Mouse (Mus musculus): ENCODE results near the gene Rassf4. TPM values are rescaled to one million over a fixed set of nuclear protein-coding genes. Genes with fewer than 3 reads are reported as not detected.
"Not testable (repeated sequence)": the region's sequence is repeated elsewhere in the genome, so short reads cannot be mapped to it uniquely, and the experiment has no call there.

Rassf4 gene
- polyA plus RNA-seq, 1 experiment from 2014 or later = 78.3 TPM

GRCm38 (mm10) chr6:116626417-116626816, 47.3 kb downstream of the Rassf4 start:
- not testable (repeated sequence) for H3K4me1 ChIP-seq (replicated peaks; ENCODE audit: control insufficient read depth, insufficient read depth, low read length); H3K27me3 ChIP-seq (ENCODE audit: control insufficient read depth, insufficient read depth, low read length); H3K4me3 ChIP-seq (ENCODE audit: low read depth, low read length); H3K9ac ChIP-seq (ENCODE audit: low read depth, low read length); H3K27ac ChIP-seq (ENCODE audit: low read depth, low read length); H3K36me3 ChIP-seq (ENCODE audit: control insufficient read depth, insufficient read depth, low read length); DNase-seq (ENCODE audit: low spot score); ATAC-seq (ENCODE audit: low FRiP score); H3K9me3 ChIP-seq (ENCODE audit: control insufficient read depth, low read length); H3K4me2 ChIP-seq (replicated peaks; ENCODE audit: low read depth, low read length)
- WGBS = 95% methylated on average over 9 of the region's 9 CpGs

GRCm38 (mm10) chr6:116621318-116622023, 52.3 kb downstream of the Rassf4 start:
- Histone ChIP-seq H3K27me3 (ENCODE audit: control insufficient read depth, insufficient read depth, low read length) (no peaks in the 10 kb centered on the region), H3K9me3 (ENCODE audit: control insufficient read depth, low read length) (no peaks in the 10 kb centered on the region), H3K36me3 (ENCODE audit: control insufficient read depth, insufficient read depth, low read length) (no peaks in the 10 kb centered on the region), H3K9ac (ENCODE audit: low read depth, low read length) (no peak overlapping the region), H3K27ac (ENCODE audit: low read depth, low read length) (no peak overlapping the region), H3K4me3 (ENCODE audit: low read depth, low read length) (no peak overlapping the region), H3K4me2 (replicated peaks; ENCODE audit: low read depth, low read length) (no peak overlapping the region), H3K4me1 (replicated peaks; ENCODE audit: control insufficient read depth, insufficient read depth, low read length) (no peaks in the 10 kb centered on the region)
- ATAC-seq (ENCODE audit: low FRiP score) = no peak
- 63% methylated on average over 8 of the region's 8 CpGs for WGBS
- DNase-seq (ENCODE audit: low spot score) = no peak

- H3K4me1 ChIP-seq (replicated peaks; ENCODE audit: control insufficient read depth, insufficient read depth, low read length) = no peaks in the 10 kb centered on the region
- no peaks in the 10 kb centered on the region for H3K9me3 ChIP-seq (ENCODE audit: control insufficient read depth, low read length)
- DNase-seq (ENCODE audit: low spot score) = no peak
- H3K27ac ChIP-seq (ENCODE audit: low read depth, low read length) = no peak overlapping the region
- H3K4me2 ChIP-seq (replicated peaks; ENCODE audit: low read depth, low read length) = no peak overlapping the region
- H3K9ac ChIP-seq (ENCODE audit: low read depth, low read length) = no peak overlapping the region
- no peak overlapping the region for H3K4me3 ChIP-seq (ENCODE audit: low read depth, low read length)
- H3K27me3 ChIP-seq (ENCODE audit: control insufficient read depth, insufficient read depth, low read length) = no peaks in the 10 kb centered on the region
- no peaks in the 10 kb centered on the region for H3K36me3 ChIP-seq (ENCODE audit: control insufficient read depth, insufficient read depth, low read length)
- ATAC-seq (ENCODE audit: low FRiP score) = no peak
These were observed 55.7 kb downstream of the Rassf4 start for GRCm38 (mm10) chr6:116618073-116618472.

- Histone ChIP-seq H3K36me3 (ENCODE audit: control insufficient read depth, insufficient read depth, low read length) (no peaks in the 10 kb centered on the region), H3K4me2 (replicated peaks; ENCODE audit: low read depth, low read length) (no peak overlapping the region), H3K27ac (ENCODE audit: low read depth, low read length) (no peak overlapping the region), H3K9me3 (ENCODE audit: control insufficient read depth, low read length) (no peaks in the 10 kb centered on the region), H3K9ac (ENCODE audit: low read depth, low read length) (no peak overlapping the region), H3K4me1 (replicated peaks; ENCODE audit: control insufficient read depth, insufficient read depth, low read length) (no peaks in the 10 kb centered on the region), H3K27me3 (ENCODE audit: control insufficient read depth, insufficient read depth, low read length) (no peaks in the 10 kb centered on the region), H3K4me3 (ENCODE audit: low read depth, low read length) (no peak overlapping the region)
- DNase-seq (ENCODE audit: low spot score) = no peak
- 92% methylated on average over 2 of the region's 2 CpGs for WGBS
- no peak for ATAC-seq (ENCODE audit: low FRiP score)
These were observed 58.0 kb downstream of the Rassf4 start for GRCm38 (mm10) chr6:116615719-116616118.

GRCm38 (mm10) chr6:116607230-116607629, 66.5 kb downstream of the Rassf4 start:
- no peak overlapping the region for H3K9ac ChIP-seq (ENCODE audit: low read depth, low read length)
- no peaks in the 10 kb centered on the region for H3K36me3 ChIP-seq (ENCODE audit: control insufficient read depth, insufficient read depth, low read length)
- WGBS = 46% methylated on average over 4 of the region's 4 CpGs
- no peaks in the 10 kb centered on the region for H3K27me3 ChIP-seq (ENCODE audit: control insufficient read depth, insufficient read depth, low read length)
- H3K4me2 ChIP-seq (replicated peaks; ENCODE audit: low read depth, low read length) = no peak overlapping the region
- H3K9me3 ChIP-seq (ENCODE audit: control insufficient read depth, low read length) = no peaks in the 10 kb centered on the region
- H3K4me3 ChIP-seq (ENCODE audit: low read depth, low read length) = no peak overlapping the region
- H3K27ac ChIP-seq (ENCODE audit: low read depth, low read length) = no peak overlapping the region
- DNase-seq (ENCODE audit: low spot score) (no peak), ATAC-seq (ENCODE audit: low FRiP score) (no peak)
- no peaks in the 10 kb centered on the region for H3K4me1 ChIP-seq (replicated peaks; ENCODE audit: control insufficient read depth, insufficient read depth, low read length)

GRCm38 (mm10) chr6:116600969-116601368, 72.8 kb downstream of the Rassf4 start:
- ATAC-seq (ENCODE audit: low FRiP score); H3K9me3 ChIP-seq (ENCODE audit: control insufficient read depth, low read length); DNase-seq (ENCODE audit: low spot score); H3K27me3 ChIP-seq (ENCODE audit: control insufficient read depth, insufficient read depth, low read length); H3K36me3 ChIP-seq (ENCODE audit: control insufficient read depth, insufficient read depth, low read length); H3K9ac ChIP-seq (ENCODE audit: low read depth, low read length); H3K4me1 ChIP-seq (replicated peaks; ENCODE audit: control insufficient read depth, insufficient read depth, low read length); H3K4me2 ChIP-seq (replicated peaks; ENCODE audit: low read depth, low read length); H3K27ac ChIP-seq (ENCODE audit: low read depth, low read length); H3K4me3 ChIP-seq (ENCODE audit: low read depth, low read length): not testable (repeated sequence)

- 77% methylated on average over 4 of the region's 4 CpGs for WGBS
- no peaks in the 10 kb centered on the region for H3K36me3 ChIP-seq (ENCODE audit: control insufficient read depth, insufficient read depth, low read length)
- no peak for ATAC-seq (ENCODE audit: low FRiP score)
- no peaks in the 10 kb centered on the region for H3K27me3 ChIP-seq (ENCODE audit: control insufficient read depth, insufficient read depth, low read length)
- H3K4me2 ChIP-seq (replicated peaks; ENCODE audit: low read depth, low read length) = no peak within 1 kb of the TSS
- no peak for DNase-seq (ENCODE audit: low spot score)
- H3K4me3 ChIP-seq (ENCODE audit: low read depth, low read length) = no peak within 1 kb of the TSS
- H3K9me3 ChIP-seq (ENCODE audit: control insufficient read depth, low read length) = no peaks in the 10 kb centered on the region
- no peak within 1 kb of the TSS for H3K27ac ChIP-seq (ENCODE audit: low read depth, low read length)
- H3K9ac ChIP-seq (ENCODE audit: low read depth, low read length) = no peak within 1 kb of the TSS
- H3K4me1 ChIP-seq (replicated peaks; ENCODE audit: control insufficient read depth, insufficient read depth, low read length) = no peaks in the 10 kb centered on the region
These were observed 89.7 kb downstream of the Rassf4 start, which contains the start of gene Olfr215 for GRCm38 (mm10) chr6:116584095-116584494. Gene Olfr215 (minus strand): TSS chr6:116584195.

Other genes starting within 250 kb of the Rassf4 start
- gene Alox5, start 212.8 kb downstream of the Rassf4 start, polyA plus RNA-seq (2014; fragmentation: Nextera tagmentation; extraction: Ambion mirVana) = 0.82 and 0.86 TPM in 2 replicates
- not detected in 2 replicates for gene Olfr211, start 184.9 kb downstream of the Rassf4 start, polyA plus RNA-seq (2014; fragmentation: Nextera tagmentation; extraction: Ambion mirVana)
- not detected in 2 replicates for gene Olfr212, start 167.4 kb downstream of the Rassf4 start, polyA plus RNA-seq (2014; fragmentation: Nextera tagmentation; extraction: Ambion mirVana)
- gene Olfr213, start 135.5 kb downstream of the Rassf4 start, polyA plus RNA-seq (2014; fragmentation: Nextera tagmentation; extraction: Ambion mirVana) = not detected in 2 replicates
- 0.36 and 0.54 TPM in 2 replicates for gene Gm5580, start 122.8 kb downstream of the Rassf4 start, polyA plus RNA-seq (2014; fragmentation: Nextera tagmentation; extraction: Ambion mirVana)
- not detected in 2 replicates for gene Olfr214, start 119.7 kb downstream of the Rassf4 start, polyA plus RNA-seq (2014; fragmentation: Nextera tagmentation; extraction: Ambion mirVana)
- not detected in 2 replicates for gene Olfr215, start 89.8 kb downstream of the Rassf4 start, polyA plus RNA-seq (2014; fragmentation: Nextera tagmentation; extraction: Ambion mirVana)
- gene Zfp422, start 45.0 kb downstream of the Rassf4 start, polyA plus RNA-seq (2014; fragmentation: Nextera tagmentation; extraction: Ambion mirVana) = 313 and 337 TPM in 2 replicates
- 9.8 and 12.0 TPM in 2 replicates for gene Depp1, start 23.3 kb downstream of the Rassf4 start, polyA plus RNA-seq (2014; fragmentation: Nextera tagmentation; extraction: Ambion mirVana)
- gene Tmem72, start 43.0 kb upstream of the Rassf4 start, polyA plus RNA-seq (2014; fragmentation: Nextera tagmentation; extraction: Ambion mirVana) = 0.07 and 0.12 TPM in 2 replicates

Measured in hindbrain, embryonic 11.5 days (tissue).